Mouse (Mus musculus) E14TG2a.4 (cell line): ENCODE measurements around the gene Ctnna3.

Source experiments
- H3K27me3 ChIP-seq: 2 replicates; pipeline ENCODE4 v1.6.1; 2014; ENCODE audit warnings: low read length, control low read depth; ENCODE audit not compliant: insufficient read depth
- H3K36me3 ChIP-seq: 2 replicates; pipeline ENCODE4 v1.6.1; 2014; ENCODE audit warnings: low read length, control low read depth; ENCODE audit not compliant: insufficient read depth
- H3K4me1 ChIP-seq: replicated peaks from 2 replicates; pipeline ENCODE4 v1.6.1; 2014; ENCODE audit warnings: low read depth, low read length, control low read depth
- H3K4me3 ChIP-seq: replicated peaks from 2 replicates; pipeline ENCODE4 v1.5.1; 2014; ENCODE audit warnings: mild to moderate bottlenecking, low read length
- H3K9me3 ChIP-seq: 2 replicates; pipeline ENCODE4 v1.6.1; 2014; ENCODE audit warnings: low read length, control low read depth
- CTCF ChIP-seq: conservative IDR thresholded peaks from 2 replicates; pipeline ENCODE4 v1.5.1; 2014; ENCODE audit warnings: low read length
- NANOG ChIP-seq: IDR thresholded peaks from 2 replicates; pipeline ENCODE4 v1.6.1; 2014; ENCODE audit warnings: borderline replicate concordance, low read length, mixed read lengths
- POU5F1 ChIP-seq: IDR thresholded peaks from 2 replicates; pipeline ENCODE4 v1.6.1; 2014; ENCODE audit warnings: low read length, borderline replicate concordance

The Ctnna3 gene

DNA sequence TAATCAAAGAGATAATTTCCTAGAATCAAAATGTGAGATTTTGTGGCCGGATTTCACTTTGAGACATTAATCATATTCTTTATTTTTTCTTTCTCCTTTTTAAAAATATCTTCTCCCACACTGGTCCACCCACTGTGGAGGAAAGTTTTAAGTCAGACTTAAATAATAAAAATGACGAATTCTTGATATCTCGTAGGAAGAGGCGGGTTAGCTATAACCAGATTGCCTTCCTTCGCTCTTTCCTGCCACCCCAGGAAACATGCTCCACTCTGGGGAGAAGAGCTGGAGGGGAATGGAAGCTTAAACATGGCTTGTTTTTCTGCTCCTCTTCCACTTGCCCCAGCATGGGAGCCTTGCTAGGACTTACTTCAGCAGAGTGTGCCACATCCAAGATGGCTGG, 169.5 kb downstream of the Ctnna3 start:
- H3K4me3 ChIP-seq, result no peak overlapping the region
- peaks cover 9% of the 10 kb centered on the region for H3K9me3 ChIP-seq
- H3K36me3 ChIP-seq, result no peaks in the 10 kb centered on the region
- TF ChIP-seq POU5F1 (no peak), CTCF (no peak), NANOG (no peak)
- H3K27me3 ChIP-seq, result no peaks in the 10 kb centered on the region
- no peaks in the 10 kb centered on the region for H3K4me1 ChIP-seq

DNA sequence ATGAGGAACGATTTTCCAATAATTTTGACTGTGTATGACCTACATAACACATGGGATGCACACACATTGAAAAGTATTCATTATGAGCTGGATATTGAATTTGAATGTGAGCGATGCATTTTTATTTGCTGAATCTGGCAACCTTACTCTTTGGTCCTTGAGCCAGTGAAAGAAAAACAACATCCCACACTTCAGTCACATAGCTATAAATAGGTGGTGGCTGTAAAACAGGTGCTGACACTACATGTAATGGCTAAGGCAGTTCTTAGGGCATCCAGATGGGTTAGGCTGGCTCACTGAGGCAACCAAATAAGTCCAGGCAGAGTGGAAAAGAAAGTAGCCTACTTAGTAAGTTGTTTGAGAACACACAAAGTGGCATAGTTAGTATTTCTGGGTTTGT, 171.3 kb downstream of the Ctnna3 start:
- Histone ChIP-seq H3K9me3 (peaks cover 5% of the 10 kb centered on the region; the same call in 1 of the 2 replicates), H3K4me3 (no peak overlapping the region), H3K27me3 (no peaks in the 10 kb centered on the region), H3K4me1 (no peaks in the 10 kb centered on the region), H3K36me3 (no peaks in the 10 kb centered on the region)
- TF ChIP-seq CTCF, result no peak
- TF ChIP-seq NANOG, result no peak
- TF ChIP-seq POU5F1, result no peak

DNA sequence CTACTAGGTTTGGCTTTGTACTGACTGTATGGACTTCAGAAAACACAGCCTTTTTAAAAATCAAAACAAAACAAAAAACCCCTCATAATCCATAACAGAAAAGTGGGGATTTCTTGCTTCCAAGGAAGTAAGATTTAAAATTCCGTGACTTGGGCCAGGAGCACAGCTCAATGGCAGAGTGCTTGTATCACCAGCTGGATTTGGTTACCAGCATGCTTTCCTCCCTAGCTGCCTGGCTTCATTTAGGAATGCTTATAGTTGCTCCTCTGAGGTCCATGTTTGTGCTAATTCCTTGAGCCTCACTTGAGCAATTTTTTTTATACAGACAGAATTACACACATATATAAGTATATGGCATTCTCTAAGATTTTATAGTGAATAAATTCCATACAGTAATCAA, 198.6 kb downstream of the Ctnna3 start:
- Histone ChIP-seq H3K9me3 (no peaks in the 10 kb centered on the region), H3K4me1 (no peaks in the 10 kb centered on the region), H3K36me3 (no peaks in the 10 kb centered on the region), H3K4me3 (no peak overlapping the region), H3K27me3 (no peaks in the 10 kb centered on the region)
- TF ChIP-seq CTCF (no peak), NANOG (no peak)

DNA sequence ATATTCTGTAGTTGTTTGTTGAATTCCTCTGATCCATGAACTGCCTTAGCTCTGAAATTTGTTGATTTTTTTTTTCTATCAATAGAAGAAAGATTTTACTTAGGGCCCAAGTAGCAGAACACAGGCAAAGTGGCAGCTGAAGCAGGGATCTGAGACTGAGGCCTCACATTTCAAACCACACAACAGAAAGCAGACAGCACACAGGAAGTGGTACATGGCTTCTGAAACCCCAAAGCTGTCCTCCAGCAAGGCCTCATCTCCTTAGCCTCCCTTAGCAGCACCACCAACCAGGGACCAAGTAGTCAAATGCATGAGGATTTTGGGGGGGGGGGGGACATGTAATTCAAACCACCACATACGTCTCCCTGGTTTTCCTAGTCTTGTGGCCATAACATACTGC, 204.0 kb downstream of the Ctnna3 start:
- no peaks in the 10 kb centered on the region for H3K4me1 ChIP-seq
- no peaks in the 10 kb centered on the region for H3K36me3 ChIP-seq
- H3K4me3 ChIP-seq, result no peak overlapping the region
- no peaks in the 10 kb centered on the region for H3K27me3 ChIP-seq
- no peak for TF ChIP-seq NANOG
- TF ChIP-seq POU5F1, result no peak
- TF ChIP-seq CTCF, result no peak
- H3K9me3 ChIP-seq, result peaks cover 4% of the 10 kb centered on the region; the same call in 1 of the 2 replicates

DNA sequence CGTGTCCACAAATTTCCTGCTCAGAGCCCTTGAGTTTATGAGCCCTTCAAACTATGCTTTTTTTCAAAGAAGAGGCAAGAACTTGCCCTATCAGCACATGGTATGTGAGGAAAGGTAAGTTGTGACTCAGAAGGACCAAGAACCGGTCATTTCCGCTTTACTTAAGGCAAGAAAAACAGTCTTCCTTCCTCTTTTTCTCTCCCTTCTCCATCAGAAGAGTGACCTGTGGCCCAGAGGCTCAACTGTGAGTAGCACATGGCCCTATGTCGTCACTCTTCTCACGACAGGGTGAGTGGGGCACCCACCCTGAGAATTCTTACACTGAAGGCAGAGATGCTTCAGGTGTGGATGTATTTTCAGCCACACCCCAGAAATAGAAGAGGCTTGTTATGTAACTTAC, 208.1 kb downstream of the Ctnna3 start:
- no peaks in the 10 kb centered on the region for H3K36me3 ChIP-seq
- no peaks in the 10 kb centered on the region for H3K27me3 ChIP-seq
- peaks cover 4% of the 10 kb centered on the region; the same call in 1 of the 2 replicates for H3K9me3 ChIP-seq
- TF ChIP-seq NANOG, result no peak
- no peak for TF ChIP-seq CTCF
- no peak for TF ChIP-seq POU5F1
- H3K4me1 ChIP-seq, result no peaks in the 10 kb centered on the region
- H3K4me3 ChIP-seq, result no peak overlapping the region

DNA sequence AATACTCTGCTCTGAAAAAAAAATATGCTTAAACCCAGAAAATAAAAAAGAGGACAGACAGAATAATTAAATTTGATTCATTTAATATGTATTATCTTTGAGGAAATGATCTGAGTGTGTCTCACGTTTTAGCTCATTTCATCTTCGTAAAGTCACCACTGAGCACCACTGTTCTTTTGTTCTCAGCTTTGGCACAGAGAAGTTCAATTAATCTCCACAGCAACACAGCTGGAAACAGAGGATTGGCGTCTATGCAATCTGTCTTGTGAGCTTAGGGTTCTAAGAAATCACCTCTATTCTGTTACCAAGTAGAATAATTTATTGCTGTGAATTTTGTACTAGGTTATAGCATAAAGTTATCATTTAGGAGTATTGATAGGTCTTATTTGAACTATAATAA, 217.4 kb downstream of the Ctnna3 start:
- TF ChIP-seq CTCF, result no peak
- TF ChIP-seq POU5F1, result no peak
- TF ChIP-seq NANOG, result no peak
- Histone ChIP-seq H3K4me1 (no peaks in the 10 kb centered on the region), H3K36me3 (no peaks in the 10 kb centered on the region), H3K4me3 (no peak overlapping the region), H3K27me3 (no peaks in the 10 kb centered on the region), H3K9me3 (no peaks in the 10 kb centered on the region)

DNA sequence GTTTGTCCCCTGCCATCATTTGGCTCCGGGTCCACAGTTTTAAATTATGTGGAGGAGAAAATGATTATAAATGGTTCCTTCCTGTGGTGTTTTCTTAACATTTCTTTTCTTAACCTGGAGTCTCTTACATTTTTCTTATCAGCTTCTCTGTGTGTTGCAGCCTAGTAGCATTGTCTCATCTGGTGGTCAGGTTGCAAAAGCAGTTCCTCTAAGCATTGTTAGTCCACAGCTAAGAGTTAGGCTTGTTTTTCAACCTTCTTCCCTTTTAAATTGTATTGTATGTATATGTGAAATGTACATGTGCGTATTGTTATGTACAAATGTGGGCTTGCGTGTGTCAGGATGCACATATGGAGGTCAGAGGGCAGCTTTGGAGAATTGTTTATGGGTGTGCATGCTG, 220.4 kb downstream of the Ctnna3 start:
- Histone ChIP-seq H3K4me1 (no peaks in the 10 kb centered on the region), H3K36me3 (no peaks in the 10 kb centered on the region), H3K4me3 (no peak overlapping the region), H3K9me3 (no peaks in the 10 kb centered on the region), H3K27me3 (no peaks in the 10 kb centered on the region)
- no peak for TF ChIP-seq NANOG
- no peak for TF ChIP-seq CTCF
- TF ChIP-seq POU5F1, result no peak

DNA sequence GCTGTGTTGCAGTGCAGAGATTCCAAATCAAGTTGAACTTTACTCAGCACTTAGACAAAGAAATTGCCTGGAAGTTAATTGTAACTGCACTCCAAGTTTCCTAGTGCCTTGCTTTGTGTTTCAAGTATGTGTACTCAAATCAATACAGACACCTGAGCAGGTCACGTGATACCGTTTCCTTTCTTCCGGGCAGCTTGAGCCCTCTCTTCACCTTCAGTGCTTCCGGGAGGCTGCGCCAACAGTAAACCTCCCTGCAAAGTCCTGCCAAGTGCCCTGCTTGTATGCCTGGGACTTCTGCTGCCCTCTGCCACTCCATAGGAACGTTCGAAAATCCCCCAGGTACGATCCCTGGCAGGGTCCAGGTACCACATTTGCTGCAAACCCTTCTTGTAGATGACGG, 223.0 kb downstream of the Ctnna3 start:
- Histone ChIP-seq H3K9me3 (no peaks in the 10 kb centered on the region), H3K4me1 (no peaks in the 10 kb centered on the region), H3K27me3 (no peaks in the 10 kb centered on the region), H3K4me3 (no peak overlapping the region), H3K36me3 (no peaks in the 10 kb centered on the region)
- TF ChIP-seq POU5F1 (no peak), CTCF (no peak), NANOG (no peak)

DNA sequence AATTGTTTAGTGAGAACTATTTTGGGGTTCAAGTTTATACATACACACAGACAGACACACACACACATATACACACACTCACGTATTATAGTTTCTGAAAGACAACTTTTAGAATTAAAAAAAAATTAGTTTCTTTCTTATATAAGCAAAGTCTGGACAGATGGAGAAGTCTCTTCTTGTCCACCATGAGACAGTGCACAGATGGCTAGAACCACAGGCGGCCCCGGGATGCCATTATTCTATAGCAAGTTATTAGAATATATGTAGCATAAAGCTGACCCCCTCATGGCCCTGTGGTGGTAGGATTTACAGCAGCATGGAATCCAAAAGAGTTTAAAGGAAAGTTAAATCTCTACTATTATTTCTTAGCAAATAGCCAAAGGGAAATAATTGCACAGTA, 223.7 kb downstream of the Ctnna3 start:
- H3K4me1 ChIP-seq, result no peaks in the 10 kb centered on the region
- no peaks in the 10 kb centered on the region for H3K27me3 ChIP-seq
- H3K36me3 ChIP-seq, result no peaks in the 10 kb centered on the region
- no peaks in the 10 kb centered on the region for H3K9me3 ChIP-seq
- TF ChIP-seq CTCF (no peak), POU5F1 (no peak), NANOG (no peak)
- no peak overlapping the region for H3K4me3 ChIP-seq

DNA sequence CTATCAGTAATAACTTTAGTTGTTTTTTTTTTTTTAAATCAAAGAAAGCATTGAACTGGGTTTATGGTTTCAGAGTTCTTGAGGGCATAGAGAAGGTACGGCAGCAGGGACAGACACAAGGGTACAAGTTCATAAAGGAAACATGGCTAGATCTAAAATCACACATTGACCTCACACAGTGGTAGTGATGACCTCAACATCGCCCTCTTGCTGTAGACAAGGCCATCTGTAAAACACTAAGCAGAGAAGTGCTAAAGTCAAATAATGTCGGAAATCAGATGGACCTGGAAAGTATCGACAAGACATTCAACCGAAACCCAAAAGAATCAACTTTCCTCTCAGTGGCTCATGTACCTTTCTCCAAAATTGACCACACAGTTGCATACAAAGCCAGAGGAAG, 224.7 kb downstream of the Ctnna3 start:
- Histone ChIP-seq H3K4me1 (no peaks in the 10 kb centered on the region), H3K36me3 (no peaks in the 10 kb centered on the region)
- TF ChIP-seq NANOG (no peak), CTCF (no peak), POU5F1 (no peak)

More for the DNA sequence above, 224.7 kb downstream of the Ctnna3 start:
- Histone ChIP-seq H3K4me3 (no peak overlapping the region), H3K9me3 (no peaks in the 10 kb centered on the region), H3K27me3 (no peaks in the 10 kb centered on the region)
